Mouse (Mus musculus) liver, adult 2 months (tissue): ENCODE measurements around the gene Adar. TPM values are rescaled to one million over a fixed set of nuclear protein-coding genes. Genes with fewer than 3 reads are reported as not detected.

Experiments
- DNase-seq: peaks from one replicate; pipeline ENCODE4 v3.0.0-alpha.2; 2011; ENCODE audit warnings: low read depth, low spot score; ENCODE audit errors: extremely low read depth
- H3K27ac ChIP-seq: fragments of 200-500 bp; replicated peaks from 2 replicates; pipeline ENCODE4 v1.5.1; 2012; ENCODE audit warnings: low read depth, mild to moderate bottlenecking, control low read depth, inconsistent platforms, low read length; ENCODE audit not compliant: insufficient read depth
- H3K27me3 ChIP-seq: fragments of 200-500 bp; 2 replicates; pipeline ENCODE4 v1.6.1; 2012; ENCODE audit warnings: mild to moderate bottlenecking, moderate library complexity, low read length, inconsistent platforms; ENCODE audit not compliant: control insufficient read depth, insufficient read depth
- H3K36me3 ChIP-seq: fragments of 200-500 bp; 2 replicates; pipeline ENCODE4 v1.6.1; 2012; ENCODE audit warnings: low read length, inconsistent platforms; ENCODE audit not compliant: control insufficient read depth, insufficient read depth
- H3K4me1 ChIP-seq: fragments of 200-500 bp; 2 replicates; pipeline ENCODE4 v1.6.1; 2011; ENCODE audit warnings: low read length; ENCODE audit not compliant: control insufficient read depth, insufficient read depth
- H3K4me3 ChIP-seq: fragments of 200-500 bp; 2 replicates; pipeline ENCODE4 v1.5.1; 2011; ENCODE audit warnings: low read depth, mild to moderate bottlenecking, control low read depth, low read length, moderate library complexity; ENCODE audit not compliant: insufficient read depth
- H3K79me2 ChIP-seq: fragments of 200-500 bp; 2 replicates; pipeline ENCODE4 v1.6.1; 2012; ENCODE audit warnings: inconsistent platforms, mild to moderate bottlenecking, low read length, moderate library complexity; ENCODE audit not compliant: control insufficient read depth, insufficient read depth
- H3K9ac ChIP-seq: fragments of 200-500 bp; 2 replicates; pipeline ENCODE4 v1.6.1; 2012; ENCODE audit warnings: low read depth, mild to moderate bottlenecking, control low read depth, inconsistent platforms, low read length
- CTCF ChIP-seq: fragments of 200-500 bp; IDR thresholded peaks from 2 replicates; pipeline ENCODE4 v1.5.1; 2011; ENCODE audit warnings: low read depth, low read length, control low read depth
- POLR2A ChIP-seq: fragments of 200-500 bp; IDR thresholded peaks from 2 replicates; pipeline ENCODE4 v1.6.1; 2011; ENCODE audit warnings: low read length, control low read depth; ENCODE audit not compliant: insufficient read depth; ENCODE audit errors: extremely low read depth
- WGBS: fragments of 180-500 bp; shearing (Covaris S2); methylation state at CpG from one replicate; pipeline ENCODE4 v1.1.7; 2018; 5-methylcytosine and 5-hydroxymethylcytosine counted together
- polyA plus RNA-seq: library from polyadenylated mRNA; depleted of rRNA; stranded (reverse); fragments of >200 nt; gene quantifications from 2 replicates; pipeline ENCODE4 v1.2.3, GENCODE M21; 2012
- total RNA-seq: library from RNA; depleted of rRNA; stranded (reverse); fragments of >200 nt; gene quantifications from 2 replicates; pipeline ENCODE4 v1.2.3, GENCODE M21; 2014

The Adar gene
- total and polyA plus RNA-seq, 2 experiments = 10.3 to 14.4 TPM

GRCm38 (mm10) chr3:89686031-89686430 is 28.8 kb upstream of the Adar start:
- DNase-seq = no peak
- no peak overlapping the region for H3K27ac ChIP-seq
- H3K79me2 ChIP-seq = no peaks in the 10 kb centered on the region
- TF ChIP-seq POLR2A = no peak
- no peak for TF ChIP-seq CTCF
- no peaks in the 10 kb centered on the region for H3K36me3 ChIP-seq
- WGBS = 44% methylated on average over 5 of the region's 5 CpGs
- no peak overlapping the region for H3K9ac ChIP-seq
- H3K4me1 ChIP-seq = no peaks in the 10 kb centered on the region
- no peak overlapping the region for H3K4me3 ChIP-seq
- no peaks in the 10 kb centered on the region; the same call in 1 of the 2 replicates for H3K27me3 ChIP-seq

- Histone ChIP-seq H3K9ac (no peak overlapping the region), H3K4me3 (no peak overlapping the region)
- peak; percentile 31 for DNase-seq
These were observed 25.9 kb upstream of the Adar start for GRCm38 (mm10) chr3:89688694-89689581.

GRCm38 (mm10) chr3:89691776-89692175 is 23.0 kb upstream of the Adar start:
- Histone ChIP-seq H3K79me2 (no peaks in the 10 kb centered on the region), H3K27ac (no peak overlapping the region), H3K4me1 (no peaks in the 10 kb centered on the region), H3K36me3 (no peaks in the 10 kb centered on the region), H3K4me3 (no peak overlapping the region), H3K9ac (no peak overlapping the region), H3K27me3 (no peaks in the 10 kb centered on the region)
- WGBS = 70% methylated on average over 9 of the region's 9 CpGs
- TF ChIP-seq POLR2A (no peak), CTCF (no peak)
- no peak for DNase-seq

More at GRCm38 (mm10) chr3:89688694-89689581, 25.9 kb upstream of the Adar start:
- H3K4me1 ChIP-seq = no peaks in the 10 kb centered on the region
- TF ChIP-seq POLR2A (no peak), CTCF (peak; percentile 99)
- no peaks in the 10 kb centered on the region for H3K36me3 ChIP-seq
- H3K79me2 ChIP-seq = no peaks in the 10 kb centered on the region
- H3K27me3 ChIP-seq = no peaks in the 10 kb centered on the region
- H3K27ac ChIP-seq = no peak overlapping the region
- 7% methylated on average over 25 of the region's 25 CpGs for WGBS

- Histone ChIP-seq H3K36me3 (no peaks in the 10 kb centered on the region), H3K4me1 (no peaks in the 10 kb centered on the region), H3K9ac (no peak overlapping the region), H3K27me3 (no peaks in the 10 kb centered on the region), H3K27ac (no peak overlapping the region), H3K79me2 (no peaks in the 10 kb centered on the region), H3K4me3 (no peak overlapping the region)
- TF ChIP-seq POLR2A (no peak), CTCF (no peak)
- no peak for DNase-seq
- whole genome bisulfite sequencing = 84% methylated on average over 12 of the region's 12 CpGs
These were observed 18.5 kb upstream of the Adar start for GRCm38 (mm10) chr3:89696152-89696821.

- H3K27me3 ChIP-seq = 0 out of 2 replicates have a peak, but pooled peaks cover 2% of the 10 kb centered on the region
- H3K27ac ChIP-seq = no peak overlapping the region
- no peak for TF ChIP-seq CTCF
- no peak for TF ChIP-seq POLR2A
- H3K79me2 ChIP-seq = no peaks in the 10 kb centered on the region
- WGBS = 83% methylated on average over 1 of the region's 1 CpGs
- no peaks in the 10 kb centered on the region for H3K36me3 ChIP-seq
- no peak overlapping the region for H3K4me3 ChIP-seq
- H3K4me1 ChIP-seq = no peaks in the 10 kb centered on the region
- H3K9ac ChIP-seq = no peak overlapping the region
- no peak for DNase-seq
These were observed 15.9 kb upstream of the Adar start for GRCm38 (mm10) chr3:89698958-89699357.

- Histone ChIP-seq H3K27me3 (0 out of 2 replicates have a peak, but pooled peaks cover 2% of the 10 kb centered on the region), H3K27ac (no peak overlapping the region), H3K4me1 (no peaks in the 10 kb centered on the region), H3K4me3 (no peak overlapping the region), H3K79me2 (no peaks in the 10 kb centered on the region), H3K36me3 (no peaks in the 10 kb centered on the region), H3K9ac (no peak overlapping the region)
- DNase-seq = no peak
- TF ChIP-seq POLR2A (no peak), CTCF (no peak)
- 87% methylated on average over 11 of the region's 11 CpGs for WGBS
These were observed 14.4 kb upstream of the Adar start for GRCm38 (mm10) chr3:89700461-89700860.
